Mouse (Mus musculus) liver (tissue): Measurements from ENCODE around the gene Ikzf3.

Source experiments
- DNase-seq: peaks from one replicate; pipeline ENCODE4 v3.0.0-alpha.2; 2020; ENCODE audit warnings: mixed read lengths

Ikzf3 gene

GRCm38 (mm10) chr11:98510125-98510524 is 35.7 kb downstream of the Ikzf3 start:
- no peak for DNase-seq

- no peak for DNase-seq
Measured at GRCm38 (mm10) chr11:98509434-98509833, 36.4 kb downstream of the Ikzf3 start.

GRCm38 (mm10) chr11:98504926-98505325 is 40.9 kb downstream of the Ikzf3 start:
- DNase-seq = no peak

- DNase-seq = no peak
Measured at GRCm38 (mm10) chr11:98497388-98498288, 48.2 kb downstream of the Ikzf3 start.

- no peak for DNase-seq
Measured at GRCm38 (mm10) chr11:98495176-98495719, 50.6 kb downstream of the Ikzf3 start.

- no peak for DNase-seq
Measured at GRCm38 (mm10) chr11:98493394-98493793, 52.4 kb downstream of the Ikzf3 start.

GRCm38 (mm10) chr11:98492959-98493358 is 52.9 kb downstream of the Ikzf3 start:
- no peak for DNase-seq

GRCm38 (mm10) chr11:98491571-98491970 is 54.3 kb downstream of the Ikzf3 start:
- DNase-seq = no peak

- no peak for DNase-seq
Measured at GRCm38 (mm10) chr11:98488540-98489234, 57.1 kb downstream of the Ikzf3 start.

GRCm38 (mm10) chr11:98487526-98488040 is 58.2 kb downstream of the Ikzf3 start:
- DNase-seq = no peak

- DNase-seq = no peak
Measured at GRCm38 (mm10) chr11:98485749-98486148, 60.1 kb downstream of the Ikzf3 start.

- DNase-seq = no peak
Measured at GRCm38 (mm10) chr11:98482067-98482466, 63.8 kb downstream of the Ikzf3 start.

GRCm38 (mm10) chr11:98481231-98481630 is 64.6 kb downstream of the Ikzf3 start:
- DNase-seq = no peak

GRCm38 (mm10) chr11:98479940-98480497 is 65.8 kb downstream of the Ikzf3 start:
- no peak for DNase-seq

- DNase-seq = no peak
Measured at GRCm38 (mm10) chr11:98479026-98479939, 66.5 kb downstream of the Ikzf3 start.

- DNase-seq = no peak
Measured at GRCm38 (mm10) chr11:98477011-98477701, 68.7 kb downstream of the Ikzf3 start.

GRCm38 (mm10) chr11:98476434-98476807 is 69.4 kb downstream of the Ikzf3 start:
- DNase-seq = no peak

- DNase-seq = no peak
Measured at GRCm38 (mm10) chr11:98475630-98476433, 70.0 kb downstream of the Ikzf3 start.

GRCm38 (mm10) chr11:98474967-98475366 is 70.9 kb downstream of the Ikzf3 start:
- DNase-seq = no peak

GRCm38 (mm10) chr11:98473916-98474479 is 71.8 kb downstream of the Ikzf3 start:
- DNase-seq = no peak
